9 mouse cellular contexts compared by ENCODE assay signal in the genomic region with DNA sequence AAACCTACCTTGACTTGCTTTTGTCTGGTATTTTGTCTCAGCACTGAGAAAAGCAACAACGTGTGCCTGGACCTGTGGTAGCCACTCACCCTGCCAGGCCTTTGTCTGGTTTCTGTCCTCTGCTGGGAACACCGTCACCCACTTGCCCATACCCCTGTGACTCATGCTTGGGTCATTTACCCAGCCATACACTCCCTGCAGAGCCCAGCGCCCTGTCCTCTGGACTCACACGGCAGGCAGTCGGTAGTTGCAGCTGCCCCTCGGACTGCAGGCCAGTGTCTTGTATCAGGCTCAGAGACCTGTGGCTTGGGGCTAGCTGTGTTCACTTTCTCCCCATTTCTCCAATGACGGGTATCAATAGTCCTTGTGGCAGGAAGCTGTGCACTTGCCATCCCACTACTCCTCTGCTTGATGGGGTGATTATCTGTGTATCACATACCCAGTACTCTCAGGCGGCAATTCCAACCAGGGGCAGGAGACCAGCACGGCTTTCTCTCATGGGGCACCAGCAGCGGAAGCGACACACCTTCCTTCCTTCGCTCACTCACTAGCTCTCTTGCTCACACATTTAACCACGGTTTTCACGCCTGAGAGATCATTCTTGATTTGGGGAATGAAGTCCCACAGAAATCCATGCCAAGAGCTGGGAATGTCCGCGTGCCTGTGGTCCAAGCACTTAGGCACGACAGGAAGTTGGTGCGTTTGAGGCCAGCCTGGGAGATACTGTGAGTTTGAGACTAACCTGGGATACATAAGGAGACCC.
"Had no signal": no experiment of that assay in that cellular context is flagged by ENCODE, and none has a peak within 500 bp of the region (broad histone marks: within the 10 kb centered on the region; RNA-seq: fewer than 3 reads in every experiment).

No protein-coding gene starts in this region.

- DNase-seq: liver, embryonic 13.5 days; right cerebral cortex, postnatal 4 days; spleen, adult 18-20 months had no signal

- H3K9me3 ChIP-seq: intestine, embryonic 15.5 days; limb, embryonic 12.5 days; liver, embryonic 13.5 days; midbrain, embryonic 12.5 days; neural tube, embryonic 15.5 days; stomach, embryonic 15.5 days had no signal

- H3K36me3 ChIP-seq: intestine, embryonic 15.5 days; limb, embryonic 12.5 days; liver, embryonic 13.5 days; midbrain, embryonic 12.5 days; neural tube, embryonic 15.5 days; stomach, embryonic 15.5 days had no signal

- H3K4me3 ChIP-seq: intestine, embryonic 15.5 days; layer of hippocampus, adult 2 months; limb, embryonic 12.5 days; liver, embryonic 13.5 days; midbrain, embryonic 12.5 days; neural tube, embryonic 15.5 days; stomach, embryonic 15.5 days had no signal

- H3K27me3 ChIP-seq: intestine, embryonic 15.5 days; liver, embryonic 13.5 days; midbrain, embryonic 12.5 days; neural tube, embryonic 15.5 days; stomach, embryonic 15.5 days had no signal

- H3K4me2 ChIP-seq: intestine, embryonic 15.5 days; limb, embryonic 12.5 days; liver, embryonic 13.5 days; midbrain, embryonic 12.5 days; neural tube, embryonic 15.5 days; stomach, embryonic 15.5 days had no signal

- H3K27ac ChIP-seq: intestine, embryonic 15.5 days; layer of hippocampus, adult 2 months; limb, embryonic 12.5 days; liver, embryonic 13.5 days; midbrain, embryonic 12.5 days; neural tube, embryonic 15.5 days; stomach, embryonic 15.5 days had no signal

- H3K4me1 ChIP-seq: intestine, embryonic 15.5 days; limb, embryonic 12.5 days; liver, embryonic 13.5 days; midbrain, embryonic 12.5 days; neural tube, embryonic 15.5 days; stomach, embryonic 15.5 days had no signal
